Mouse (Mus musculus) small intestine, adult 2 months (tissue): ENCODE measurements around the gene Runx1. TPM values are rescaled to one million over a fixed set of nuclear protein-coding genes. Genes with fewer than 3 reads are reported as not detected.

Experiments
- H3K27ac ChIP-seq: fragments of 200-500 bp; 2 replicates; pipeline ENCODE4 v1.5.1; 2012; ENCODE audit warnings: low read depth, low read length, control low read depth, inconsistent platforms; ENCODE audit not compliant: insufficient read depth
- H3K27me3 ChIP-seq: fragments of 200-500 bp; 2 replicates; pipeline ENCODE4 v1.6.1; 2012; ENCODE audit warnings: mild to moderate bottlenecking, moderate library complexity, low read length, inconsistent platforms; ENCODE audit not compliant: control insufficient read depth, insufficient read depth
- H3K36me3 ChIP-seq: fragments of 200-500 bp; 2 replicates; pipeline ENCODE4 v1.6.1; 2012; ENCODE audit warnings: mild to moderate bottlenecking, low read length, control low read depth, inconsistent platforms; ENCODE audit not compliant: control insufficient read depth, insufficient read depth
- H3K4me1 ChIP-seq: fragments of 200-500 bp; 2 replicates; pipeline ENCODE4 v1.6.1; 2012; ENCODE audit warnings: low read length, inconsistent platforms, mixed read lengths; ENCODE audit not compliant: control insufficient read depth, insufficient read depth, insufficient read length
- H3K4me3 ChIP-seq: fragments of 200-500 bp; 2 replicates; pipeline ENCODE4 v1.5.1; 2012; ENCODE audit warnings: low read depth, mild to moderate bottlenecking, control low read depth, inconsistent platforms, low read length, moderate library complexity
- CTCF ChIP-seq: fragments of 200-500 bp; IDR thresholded peaks from 2 replicates; pipeline ENCODE4 v1.5.1; 2012; ENCODE audit warnings: low read depth, mild to moderate bottlenecking, control low read depth, inconsistent platforms, low read length, moderate library complexity, mixed read lengths; ENCODE audit not compliant: insufficient replicate concordance, insufficient read length; ENCODE audit errors: extremely low read depth
- POLR2A ChIP-seq: fragments of 200-500 bp; IDR thresholded peaks from 2 replicates; pipeline ENCODE4 v1.6.1; 2012; ENCODE audit warnings: low read depth, mild to moderate bottlenecking, control low read depth, inconsistent platforms, low read length, moderate library complexity
- WGBS: fragments of 180-500 bp; shearing (Covaris S2); methylation state at CpG from one replicate; pipeline ENCODE4 v1.1.7; 2018; 5-methylcytosine and 5-hydroxymethylcytosine counted together
- polyA plus RNA-seq: library from polyadenylated mRNA; depleted of rRNA; stranded (reverse); fragments of >200 nt; gene quantifications from 2 replicates; pipeline ENCODE4 v1.2.3, GENCODE M21; 2012

Runx1 gene
- polyA plus RNA-seq, 1 experiment = 15.4 TPM

DNA sequence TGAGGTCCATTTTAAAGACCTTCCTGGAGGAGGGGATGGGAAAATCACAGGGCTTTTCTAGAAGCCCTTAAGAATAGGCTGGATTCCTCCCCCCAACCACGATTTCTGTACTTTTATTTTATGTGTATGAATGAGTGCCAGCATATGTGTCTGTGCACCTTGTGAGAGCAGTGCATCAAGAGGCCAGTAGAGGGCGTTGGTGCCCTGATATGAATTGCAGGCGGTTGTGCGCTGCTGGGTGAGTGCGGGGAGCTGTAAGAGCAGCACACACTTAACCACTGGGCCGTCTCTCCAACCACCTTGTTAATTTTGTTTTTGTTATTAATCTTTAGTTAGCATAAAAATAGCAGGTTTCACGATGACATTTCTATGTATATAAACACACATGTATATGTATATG is 26.0 kb downstream of the Runx1 start:
- TF ChIP-seq POLR2A (no peak), CTCF (peak; percentile 12; the same call in 1 of the 2 replicates)
- WGBS = 93% methylated on average over 7 of the region's 7 CpGs
- Histone ChIP-seq H3K4me1 (no peaks in the 10 kb centered on the region; the same call in 1 of the 2 replicates), H3K27ac (no peak overlapping the region), H3K27me3 (no peaks in the 10 kb centered on the region), H3K36me3 (no peaks in the 10 kb centered on the region), H3K4me3 (no peak overlapping the region)

DNA sequence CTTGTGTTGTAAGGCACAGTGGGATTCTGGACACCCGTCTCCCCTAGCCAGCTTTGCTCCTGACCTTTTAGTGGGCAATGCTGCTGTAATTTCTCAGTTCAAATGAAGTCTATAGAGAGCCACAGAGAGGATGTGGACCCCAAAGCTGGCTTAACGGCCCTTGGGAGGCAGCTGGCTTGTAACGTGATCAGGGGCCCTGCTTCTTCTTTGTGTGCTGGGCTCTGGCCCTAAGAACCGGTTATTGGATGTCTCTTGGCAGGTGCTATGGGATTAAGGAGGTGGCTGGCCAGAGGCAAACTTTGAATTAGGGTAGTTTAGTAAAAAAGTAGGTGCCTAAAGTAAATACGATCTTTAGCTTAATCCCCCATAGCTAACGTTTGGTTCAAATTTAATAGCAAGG is 31.8 kb downstream of the Runx1 start:
- H3K27ac ChIP-seq = no peak overlapping the region
- H3K4me3 ChIP-seq = no peak overlapping the region
- no peak for TF ChIP-seq POLR2A
- H3K27me3 ChIP-seq = no peaks in the 10 kb centered on the region
- no peaks in the 10 kb centered on the region for H3K4me1 ChIP-seq
- no peaks in the 10 kb centered on the region for H3K36me3 ChIP-seq
- WGBS = 60% methylated on average over 6 of the region's 6 CpGs

DNA sequence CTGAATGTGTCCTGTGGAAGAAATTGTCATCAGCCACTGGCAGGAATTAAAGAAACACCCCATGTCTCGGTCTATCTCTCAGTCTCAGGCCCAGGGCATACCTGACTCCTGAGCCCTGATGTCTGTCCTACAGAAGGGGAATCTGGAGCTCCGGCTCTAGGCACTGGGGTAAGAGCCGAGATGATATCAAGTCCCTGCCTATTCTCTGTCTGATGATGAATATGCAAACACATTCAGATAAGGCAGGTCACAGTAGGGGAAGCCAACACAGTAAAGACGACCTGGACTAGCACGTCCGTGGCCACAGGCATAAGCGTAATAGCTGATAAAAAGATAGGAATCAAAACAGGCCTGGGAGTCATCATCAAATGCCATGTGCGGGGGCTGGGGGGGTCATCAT is 32.2 kb downstream of the Runx1 start:
- WGBS = 64% methylated on average over 8 of the region's 8 CpGs
- no peaks in the 10 kb centered on the region for H3K4me1 ChIP-seq
- H3K36me3 ChIP-seq = no peaks in the 10 kb centered on the region
- no peak overlapping the region for H3K27ac ChIP-seq
- TF ChIP-seq POLR2A (no peak), CTCF (no peak)
- H3K4me3 ChIP-seq = no peak overlapping the region
- no peaks in the 10 kb centered on the region for H3K27me3 ChIP-seq

- WGBS = 69% methylated on average over 4 of the region's 4 CpGs
- H3K27me3 ChIP-seq = no peaks in the 10 kb centered on the region
Observed at GRCm38 (mm10) chr16:92792905-92793304, 33.0 kb downstream of the Runx1 start.

DNA sequence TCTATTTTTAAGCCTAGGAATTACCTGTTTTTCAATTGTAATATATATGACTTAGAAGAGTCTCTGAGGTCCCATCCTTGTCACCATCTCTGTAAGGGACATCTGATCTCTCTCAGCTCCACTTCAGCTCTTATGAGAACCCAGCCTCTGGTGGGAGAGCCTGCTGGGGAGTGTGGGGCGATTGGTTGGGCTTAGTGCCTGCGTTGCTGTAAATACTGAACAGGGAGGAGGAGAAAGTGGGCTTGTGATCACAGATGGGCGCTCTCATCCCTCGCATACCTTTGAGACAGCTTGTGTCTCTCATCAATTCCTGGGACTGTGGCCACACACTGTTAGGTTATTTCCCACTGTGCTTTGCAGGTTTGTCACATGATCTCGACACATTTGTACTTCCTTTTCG is 35.3 kb downstream of the Runx1 start:
- no peak overlapping the region for H3K27ac ChIP-seq
- no peak overlapping the region for H3K4me3 ChIP-seq
- 77% methylated on average over 6 of the region's 6 CpGs for WGBS
- TF ChIP-seq CTCF (no peak), POLR2A (no peak)
- no peaks in the 10 kb centered on the region for H3K4me1 ChIP-seq
- H3K27me3 ChIP-seq = no peaks in the 10 kb centered on the region
- H3K36me3 ChIP-seq = no peaks in the 10 kb centered on the region

More at GRCm38 (mm10) chr16:92792905-92793304, 33.0 kb downstream of the Runx1 start:
- Histone ChIP-seq H3K27ac (no peak overlapping the region), H3K36me3 (no peaks in the 10 kb centered on the region), H3K4me1 (no peaks in the 10 kb centered on the region), H3K4me3 (no peak overlapping the region)
- TF ChIP-seq POLR2A (no peak), CTCF (no peak)

- no peak overlapping the region for H3K4me3 ChIP-seq
- WGBS = 73% methylated on average over 4 of the region's 4 CpGs
- H3K27ac ChIP-seq = no peak overlapping the region
- H3K36me3 ChIP-seq = no peaks in the 10 kb centered on the region
- H3K27me3 ChIP-seq = no peaks in the 10 kb centered on the region
- no peaks in the 10 kb centered on the region; the same call in 1 of the 2 replicates for H3K4me1 ChIP-seq
- TF ChIP-seq CTCF = no peak
Observed at GRCm38 (mm10) chr16:92789840-92790239, 36.1 kb downstream of the Runx1 start.

DNA sequence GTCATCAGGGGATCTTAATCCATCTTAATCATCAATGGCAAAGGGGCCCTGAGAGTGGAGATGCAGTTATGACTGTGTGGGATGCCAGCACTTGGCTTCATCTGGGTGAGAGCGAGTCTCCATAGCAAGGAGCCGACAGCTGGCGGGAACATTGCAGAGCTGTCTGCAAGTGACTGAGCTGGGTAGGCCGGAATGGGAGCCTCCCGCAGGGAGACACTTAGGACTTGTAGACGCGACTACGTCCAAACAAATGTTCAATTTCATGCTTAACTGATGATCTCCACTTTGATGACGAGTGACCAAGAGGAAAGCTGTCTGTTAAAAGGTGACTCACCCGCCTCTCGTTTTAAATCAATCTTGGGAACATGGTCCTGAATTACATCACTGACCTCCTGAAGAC is 37.5 kb downstream of the Runx1 start:
- Histone ChIP-seq H3K36me3 (no peaks in the 10 kb centered on the region), H3K27me3 (no peaks in the 10 kb centered on the region), H3K27ac (no peak overlapping the region), H3K4me1 (no peaks in the 10 kb centered on the region; the same call in 1 of the 2 replicates), H3K4me3 (no peak overlapping the region)
- WGBS = 85% methylated on average over 11 of the region's 11 CpGs
- no peak for TF ChIP-seq POLR2A
- no peak for TF ChIP-seq CTCF

GRCm38 (mm10) chr16:92786883-92787321 is 39.0 kb downstream of the Runx1 start:
- no peak overlapping the region for H3K4me3 ChIP-seq
- H3K27ac ChIP-seq = no peak overlapping the region
- H3K4me1 ChIP-seq = peaks cover 3% of the 10 kb centered on the region; the same call in 1 of the 2 replicates
- H3K27me3 ChIP-seq = no peaks in the 10 kb centered on the region
- TF ChIP-seq CTCF = no peak
- TF ChIP-seq POLR2A = no peak
- 57% methylated on average over 5 of the region's 5 CpGs for WGBS
- no peaks in the 10 kb centered on the region for H3K36me3 ChIP-seq
